Mouse (Mus musculus): ENCODE results near the gene Rbfox3. TPM values are rescaled to one million over a fixed set of nuclear protein-coding genes. Genes with fewer than 3 reads are reported as not detected.

Rbfox3 gene
- polyA plus RNA-seq, 1 experiment from 2014 or later, result 11.7 TPM

- no peak for DNase-seq (ENCODE audit: low spot score)
- no peak overlapping the region for H3K27ac ChIP-seq
- WGBS, result 92% methylated on average over 11 of the region's 11 CpGs
- no peaks in the 10 kb centered on the region for H3K27me3 ChIP-seq (ENCODE audit: insufficient read depth, poor library complexity, severe bottlenecking)
- no peaks in the 10 kb centered on the region for H3K9me3 ChIP-seq
- H3K4me1 ChIP-seq (replicated peaks), result peaks cover 33% of the 10 kb centered on the region
- no peak overlapping the region for H3K4me3 ChIP-seq
- H3K36me3 ChIP-seq, result no peaks in the 10 kb centered on the region
Measured at GRCm38 (mm10) chr11:118886269-118886965, 25.0 kb downstream of the Rbfox3 start.

- 77% methylated on average over 8 of the region's 8 CpGs for WGBS
- H3K27ac ChIP-seq, result no peak overlapping the region
Measured at GRCm38 (mm10) chr11:118885604-118886003, 25.8 kb downstream of the Rbfox3 start.

GRCm38 (mm10) chr11:118885135-118885534, 26.3 kb downstream of the Rbfox3 start:
- Histone ChIP-seq H3K27me3 (ENCODE audit: insufficient read depth, poor library complexity, severe bottlenecking) (no peaks in the 10 kb centered on the region), H3K36me3 (no peaks in the 10 kb centered on the region), H3K27ac (no peak overlapping the region), H3K9me3 (no peaks in the 10 kb centered on the region), H3K4me1 (replicated peaks) (peaks cover 32% of the 10 kb centered on the region), H3K4me3 (no peak overlapping the region)
- DNase-seq (ENCODE audit: low spot score), result no peak
- WGBS, result 92% methylated on average over 16 of the region's 16 CpGs

More at GRCm38 (mm10) chr11:118885604-118886003, 25.8 kb downstream of the Rbfox3 start:
- DNase-seq (ENCODE audit: low spot score), result no peak
- H3K9me3 ChIP-seq, result no peaks in the 10 kb centered on the region
- no peaks in the 10 kb centered on the region for H3K27me3 ChIP-seq (ENCODE audit: insufficient read depth, poor library complexity, severe bottlenecking)
- H3K4me3 ChIP-seq, result no peak overlapping the region
- H3K4me1 ChIP-seq (replicated peaks), result peaks cover 33% of the 10 kb centered on the region
- H3K36me3 ChIP-seq, result no peaks in the 10 kb centered on the region

- H3K27me3 ChIP-seq (ENCODE audit: insufficient read depth, poor library complexity, severe bottlenecking), result no peaks in the 10 kb centered on the region
- no peaks in the 10 kb centered on the region for H3K36me3 ChIP-seq
- H3K9me3 ChIP-seq, result no peaks in the 10 kb centered on the region; the same call in 1 of the 2 replicates
- 0 out of 2 replicates have a peak overlapping the region, but pooled peaks have one; percentile 24 for H3K27ac ChIP-seq
- WGBS, result 88% methylated on average over 9 of the region's 9 CpGs
- no peak overlapping the region for H3K4me3 ChIP-seq
- H3K4me1 ChIP-seq (replicated peaks), result peaks cover 29% of the 10 kb centered on the region
- DNase-seq (ENCODE audit: low spot score), result no peak
Measured at GRCm38 (mm10) chr11:118883143-118883542, 28.3 kb downstream of the Rbfox3 start.

GRCm38 (mm10) chr11:118881786-118882495, 29.5 kb downstream of the Rbfox3 start:
- Histone ChIP-seq H3K4me3 (no peak overlapping the region), H3K36me3 (no peaks in the 10 kb centered on the region), H3K27ac (peak overlapping the region; percentile 59; the same call in 1 of the 2 replicates), H3K9me3 (peaks cover 5% of the 10 kb centered on the region; the same call in 1 of the 2 replicates), H3K27me3 (ENCODE audit: insufficient read depth, poor library complexity, severe bottlenecking) (no peaks in the 10 kb centered on the region), H3K4me1 (replicated peaks) (peaks cover 29% of the 10 kb centered on the region)
- WGBS, result 21% methylated on average over 11 of the region's 11 CpGs
- DNase-seq (ENCODE audit: low spot score), result no peak

- H3K27ac ChIP-seq, result no peak overlapping the region
- peaks cover 49% of the 10 kb centered on the region for H3K4me1 ChIP-seq (replicated peaks)
- WGBS, result 90% methylated on average over 8 of the region's 8 CpGs
Measured at GRCm38 (mm10) chr11:118879466-118880150, 31.8 kb downstream of the Rbfox3 start.

GRCm38 (mm10) chr11:118878605-118879245, 32.7 kb downstream of the Rbfox3 start:
- Histone ChIP-seq H3K36me3 (no peaks in the 10 kb centered on the region), H3K9me3 (peaks cover 5% of the 10 kb centered on the region; the same call in 1 of the 2 replicates), H3K4me1 (replicated peaks) (peaks cover 57% of the 10 kb centered on the region), H3K4me3 (no peak overlapping the region), H3K27me3 (ENCODE audit: insufficient read depth, poor library complexity, severe bottlenecking) (no peaks in the 10 kb centered on the region), H3K27ac (no peak overlapping the region)
- no peak for DNase-seq (ENCODE audit: low spot score)
- WGBS, result 94% methylated on average over 13 of the region's 13 CpGs

More at GRCm38 (mm10) chr11:118879466-118880150, 31.8 kb downstream of the Rbfox3 start:
- H3K4me3 ChIP-seq, result no peak overlapping the region
- no peaks in the 10 kb centered on the region for H3K36me3 ChIP-seq
- no peaks in the 10 kb centered on the region for H3K27me3 ChIP-seq (ENCODE audit: insufficient read depth, poor library complexity, severe bottlenecking)
- H3K9me3 ChIP-seq, result peaks cover 5% of the 10 kb centered on the region; the same call in 1 of the 2 replicates
- no peak for DNase-seq (ENCODE audit: low spot score)

GRCm38 (mm10) chr11:118875243-118875897, 36.0 kb downstream of the Rbfox3 start:
- peaks cover 5% of the 10 kb centered on the region; the same call in 1 of the 2 replicates for H3K9me3 ChIP-seq
- H3K4me1 ChIP-seq (replicated peaks), result peaks cover 37% of the 10 kb centered on the region
- peak overlapping the region; percentile 45; the same call in 1 of the 2 replicates for H3K27ac ChIP-seq
- no peaks in the 10 kb centered on the region for H3K36me3 ChIP-seq
- DNase-seq (ENCODE audit: low spot score), result peak; percentile 17
- no peaks in the 10 kb centered on the region for H3K27me3 ChIP-seq (ENCODE audit: insufficient read depth, poor library complexity, severe bottlenecking)
- H3K4me3 ChIP-seq, result no peak overlapping the region
- WGBS, result 43% methylated on average over 5 of the region's 5 CpGs

- H3K27ac ChIP-seq, result peak overlapping the region; percentile 45; the same call in 1 of the 2 replicates
- DNase-seq (ENCODE audit: low spot score), result no peak
- peaks cover 5% of the 10 kb centered on the region; the same call in 1 of the 2 replicates for H3K9me3 ChIP-seq
- H3K4me1 ChIP-seq (replicated peaks), result peaks cover 36% of the 10 kb centered on the region
- WGBS, result 40% methylated on average over 7 of the region's 7 CpGs
- H3K4me3 ChIP-seq, result no peak overlapping the region
- H3K27me3 ChIP-seq (ENCODE audit: insufficient read depth, poor library complexity, severe bottlenecking), result no peaks in the 10 kb centered on the region
- no peaks in the 10 kb centered on the region for H3K36me3 ChIP-seq
Measured at GRCm38 (mm10) chr11:118874487-118875095, 36.8 kb downstream of the Rbfox3 start.

GRCm38 (mm10) chr11:118874022-118874421, 37.4 kb downstream of the Rbfox3 start:
- Histone ChIP-seq H3K9me3 (peaks cover 5% of the 10 kb centered on the region; the same call in 1 of the 2 replicates), H3K4me1 (replicated peaks) (peaks cover 36% of the 10 kb centered on the region), H3K27me3 (ENCODE audit: insufficient read depth, poor library complexity, severe bottlenecking) (no peaks in the 10 kb centered on the region), H3K4me3 (no peak overlapping the region), H3K36me3 (no peaks in the 10 kb centered on the region), H3K27ac (no peak overlapping the region)
- DNase-seq (ENCODE audit: low spot score), result no peak
- WGBS, result 72% methylated on average over 11 of the region's 11 CpGs

GRCm38 (mm10) chr11:118871527-118871926, 39.9 kb downstream of the Rbfox3 start:
- 83% methylated on average over 10 of the region's 10 CpGs for WGBS
- H3K27me3 ChIP-seq (ENCODE audit: insufficient read depth, poor library complexity, severe bottlenecking), result no peaks in the 10 kb centered on the region
- no peak for DNase-seq (ENCODE audit: low spot score)
- no peak overlapping the region for H3K4me3 ChIP-seq
- H3K4me1 ChIP-seq (replicated peaks), result peaks cover 31% of the 10 kb centered on the region
- no peaks in the 10 kb centered on the region for H3K36me3 ChIP-seq
- no peak overlapping the region for H3K27ac ChIP-seq
- H3K9me3 ChIP-seq, result no peaks in the 10 kb centered on the region

Data from hindbrain, embryonic 10.5 days (tissue).